Mouse (Mus musculus) layer of hippocampus, adult 9-11 months (tissue): ENCODE measurements around the gene Clock.

Source experiments
- DNase-seq: peaks from one replicate; pipeline ENCODE4 v3.0.0; 2022

Clock gene

GRCm38 (mm10) chr5:76274977-76275376, 29.6 kb downstream of the Clock start:
- DNase-seq = no peak

DNA sequence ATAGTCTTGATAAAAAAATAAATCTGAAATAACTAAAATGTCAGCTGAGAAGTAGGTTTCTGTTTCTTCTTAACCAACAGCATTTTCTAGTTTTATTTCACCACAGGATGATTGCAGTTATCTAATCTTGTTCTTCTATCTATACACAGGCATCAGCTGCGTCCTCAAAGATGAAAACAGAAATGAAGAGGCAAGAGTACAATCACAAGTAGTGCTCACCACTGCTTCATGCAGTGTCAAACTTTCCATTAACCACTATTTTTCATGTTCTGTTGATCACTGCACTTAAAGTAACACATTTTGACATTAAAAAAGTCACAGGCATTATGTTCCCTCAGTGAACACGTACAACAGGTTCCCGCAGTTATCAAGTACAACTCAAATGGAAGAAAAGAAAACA, 53.6 kb downstream of the Clock start:
- no peak for DNase-seq

DNA sequence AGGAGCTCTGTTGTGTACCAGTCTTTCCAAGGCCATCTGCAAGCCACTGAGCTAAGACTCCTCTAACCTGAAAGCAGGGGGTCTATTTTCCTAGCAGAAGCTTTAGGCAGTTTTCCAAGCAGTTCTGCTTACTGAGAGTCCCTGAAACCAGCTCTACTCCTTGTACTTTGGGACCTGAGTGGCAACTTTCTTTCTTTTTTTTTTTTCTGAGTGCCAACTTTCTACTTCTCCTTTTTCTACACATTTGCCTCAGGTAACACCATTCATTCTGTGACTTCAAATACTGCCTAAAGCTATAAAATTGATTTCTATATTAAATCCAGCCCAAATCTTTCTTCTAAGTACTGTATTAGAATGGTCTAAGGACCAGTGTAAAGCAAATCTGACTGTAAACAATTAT, 58.1 kb downstream of the Clock start:
- DNase-seq = no peak

DNA sequence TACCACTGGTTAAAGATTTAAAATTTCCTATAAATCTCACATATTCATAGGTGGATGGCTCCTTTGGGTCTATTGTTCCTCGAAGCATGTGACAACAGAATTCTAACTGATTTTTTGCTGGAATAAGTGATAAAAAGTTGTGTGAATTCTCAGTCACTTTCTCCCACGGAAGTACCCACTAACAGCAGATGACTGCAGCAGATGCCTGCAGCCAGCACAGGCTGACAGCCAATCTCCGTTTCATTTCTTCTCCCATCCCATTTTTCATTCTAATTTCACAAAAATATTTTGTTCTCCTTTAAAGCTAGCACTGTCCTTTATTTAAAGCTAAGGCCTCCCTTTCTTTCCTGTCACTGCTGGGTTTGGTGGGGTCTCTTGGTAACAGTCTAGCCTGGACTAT, 59.2 kb downstream of the Clock start:
- peak; percentile 54 for DNase-seq

- no peak for DNase-seq
These were observed 60.2 kb downstream of the Clock start for GRCm38 (mm10) chr5:76244430-76244829.

DNA sequence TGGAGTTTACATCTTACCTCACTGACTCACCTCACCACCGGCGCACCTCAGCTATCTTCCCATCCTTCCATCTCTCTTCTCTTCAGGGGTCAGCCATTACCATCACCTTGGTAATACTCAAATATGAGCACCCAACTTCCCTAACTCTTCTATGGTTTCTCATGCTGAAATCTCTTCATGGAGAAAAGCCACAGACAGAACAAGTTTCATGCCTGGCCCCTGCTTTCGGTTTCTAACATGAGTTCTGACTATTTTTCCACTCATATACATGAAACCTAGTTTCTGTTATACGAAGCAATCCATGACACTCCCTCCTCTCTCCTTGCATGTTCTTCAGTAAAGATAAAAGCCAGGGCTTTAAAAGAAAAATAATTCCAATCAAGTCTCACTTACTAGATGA, 60.7 kb downstream of the Clock start:
- no peak for DNase-seq

DNA sequence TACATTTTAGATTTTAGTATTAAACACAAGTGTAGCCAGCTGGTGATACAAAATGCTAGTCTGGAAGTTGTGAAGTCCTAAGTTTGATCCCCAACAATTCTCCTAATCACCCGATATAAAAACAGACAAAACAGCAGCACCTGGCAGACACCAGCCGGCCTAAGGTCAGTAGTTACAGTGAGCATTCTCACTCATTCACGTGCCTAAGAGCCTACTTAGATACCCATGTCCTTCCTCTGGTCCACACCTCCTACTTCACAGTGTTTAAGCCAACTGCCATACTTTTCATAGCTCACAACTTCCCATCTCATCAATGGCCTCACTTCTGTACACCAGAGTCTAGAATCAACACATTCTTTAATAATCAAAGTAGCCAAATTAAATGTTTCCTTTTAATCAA, 61.3 kb downstream of the Clock start:
- DNase-seq = no peak

DNA sequence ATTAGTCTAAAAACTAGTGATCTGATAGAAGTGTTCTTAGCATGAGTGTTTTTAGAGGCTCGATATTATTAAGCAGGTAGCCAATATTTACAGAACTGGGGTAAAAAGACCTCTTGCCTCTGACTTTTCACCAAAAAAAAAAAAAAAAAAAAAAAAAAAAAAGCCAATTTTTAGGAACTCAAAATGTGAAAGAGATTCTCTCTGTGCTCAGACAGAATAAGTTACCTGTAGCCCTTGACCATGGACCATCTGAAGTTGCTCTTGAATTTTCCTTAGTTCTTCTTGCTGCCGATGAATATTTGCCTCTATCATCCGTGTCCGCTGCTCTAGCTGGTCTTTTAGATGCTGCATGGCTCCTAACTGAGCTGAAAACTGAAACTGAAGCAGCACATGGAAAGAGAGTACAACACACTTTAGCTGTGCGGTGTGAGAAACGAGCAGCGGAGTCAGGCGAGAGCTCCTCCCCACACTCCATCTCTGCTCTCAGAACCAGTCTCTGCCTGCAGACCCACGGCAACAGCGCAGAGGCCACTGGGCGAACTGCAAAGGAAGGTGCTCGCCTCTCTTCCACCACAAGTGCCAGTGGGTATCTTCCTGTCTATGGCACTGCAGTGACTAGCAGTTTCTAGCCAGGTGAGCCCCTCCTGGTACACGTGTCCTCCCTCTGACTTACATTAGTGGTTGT, 73.3 kb downstream of the Clock start:
- no peak for DNase-seq

DNA sequence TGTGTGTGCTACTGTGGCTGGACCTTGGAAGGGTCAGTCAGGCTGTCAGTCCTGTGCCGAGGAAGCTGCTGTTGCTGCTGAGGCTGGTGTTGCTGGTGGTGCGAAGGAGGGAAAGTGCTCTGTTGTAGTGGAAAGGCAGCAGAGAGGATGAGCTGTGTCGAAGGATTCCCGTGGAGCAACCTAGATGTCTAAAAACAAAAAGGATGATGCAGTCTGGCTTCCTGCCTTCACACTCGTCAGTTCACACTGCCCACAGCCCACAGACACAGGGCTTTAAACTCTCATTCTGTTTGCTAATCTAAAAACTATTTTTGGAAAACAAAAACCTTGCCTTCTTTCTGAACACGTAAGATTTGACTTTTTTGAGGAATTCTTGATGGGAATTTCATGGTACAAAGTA, 87.9 kb downstream of the Clock start:
- no peak for DNase-seq

DNA sequence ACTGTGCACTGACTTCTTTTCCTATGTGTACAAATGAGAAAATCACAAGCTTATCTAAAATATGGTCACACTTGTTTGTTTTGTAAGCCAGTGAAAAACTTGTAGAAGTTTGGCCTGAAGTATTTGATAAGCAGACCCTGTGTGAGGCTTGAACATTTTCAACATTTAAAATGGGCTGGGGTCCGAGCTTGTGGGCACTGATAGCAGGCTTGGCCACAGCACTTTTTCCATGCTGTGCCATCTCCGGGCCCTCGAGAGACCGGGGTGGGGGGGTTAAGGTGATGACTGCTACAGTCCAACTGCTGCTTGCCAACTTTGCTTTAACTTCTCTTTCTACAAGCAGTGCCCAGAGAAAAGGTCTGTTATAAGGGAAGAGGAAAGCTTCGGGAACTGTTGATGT, 96.5 kb downstream of the Clock start:
- DNase-seq = no peak

DNA sequence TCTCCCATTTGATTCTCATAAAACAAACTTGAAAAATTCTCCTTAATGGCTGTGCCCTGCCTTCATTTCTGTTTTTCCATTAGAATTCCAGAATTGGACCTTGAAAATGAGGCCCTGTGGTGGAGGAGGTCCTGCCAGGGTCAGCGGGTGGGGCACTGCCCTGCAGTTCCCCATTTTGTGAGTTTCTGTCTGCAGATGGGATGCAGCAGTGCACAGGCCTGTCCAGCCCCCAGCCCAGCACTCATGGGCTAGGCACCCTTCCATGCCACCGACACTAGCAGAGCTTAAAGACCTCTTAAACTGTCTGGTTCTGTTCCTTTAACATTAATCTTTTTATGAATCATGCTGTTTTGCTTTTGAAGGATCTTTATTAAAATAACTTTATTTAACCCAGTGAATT, 98.7 kb downstream of the Clock start:
- DNase-seq = no peak

- DNase-seq = no peak
These were observed 101.4 kb downstream of the Clock start for GRCm38 (mm10) chr5:76203171-76203570.

DNA sequence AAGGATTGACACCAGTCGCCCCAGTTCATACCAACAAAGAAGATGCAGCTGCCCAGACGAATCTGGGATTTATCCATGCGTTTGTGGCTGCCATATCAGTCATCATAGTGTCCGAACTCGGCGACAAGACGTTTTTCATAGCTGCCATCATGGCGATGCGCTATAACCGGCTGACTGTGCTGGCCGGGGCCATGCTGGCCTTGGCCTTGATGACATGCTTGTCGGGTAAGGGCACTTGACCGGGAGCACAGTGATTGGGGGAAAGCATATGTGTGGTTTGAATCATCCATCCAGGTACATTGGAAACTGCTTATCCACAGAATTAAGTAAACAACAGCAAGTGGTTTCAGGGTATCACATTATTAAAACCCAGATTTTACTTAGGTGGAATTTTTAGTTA, 105.2 kb downstream of the Clock start:
- no peak for DNase-seq

- no peak for DNase-seq
These were observed 110.1 kb downstream of the Clock start for GRCm38 (mm10) chr5:76194377-76194945.

GRCm38 (mm10) chr5:76193075-76193474, 111.5 kb downstream of the Clock start:
- no peak for DNase-seq

- no peak for DNase-seq
These were observed 114.0 kb downstream of the Clock start for GRCm38 (mm10) chr5:76190609-76191008.

DNA sequence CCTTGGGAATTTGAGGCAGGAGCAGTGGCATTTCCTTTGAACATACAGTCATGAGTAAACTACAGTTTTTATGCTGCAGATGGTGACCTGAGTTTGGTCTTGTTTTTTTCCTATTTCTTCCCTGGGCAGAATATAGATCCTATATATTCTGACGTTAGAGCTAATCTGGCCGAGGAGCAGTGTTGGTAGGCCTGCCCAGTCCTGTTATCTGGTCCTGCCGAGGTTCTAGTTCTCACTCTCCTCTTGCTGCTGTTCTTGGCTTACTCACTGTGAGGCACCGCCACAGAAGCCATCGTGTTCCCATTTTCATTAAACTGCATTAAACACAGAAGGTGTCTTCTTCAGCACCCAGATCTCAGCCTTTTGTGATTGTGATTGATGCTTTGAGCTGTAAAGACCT, 116.7 kb downstream of the Clock start:
- DNase-seq = no peak

GRCm38 (mm10) chr5:76184286-76185080, 120.1 kb downstream of the Clock start:
- peak; percentile 44 for DNase-seq

- peak; percentile 94 for DNase-seq
These were observed 120.8 kb downstream of the Clock start, which contains the start of gene Tmem165 for GRCm38 (mm10) chr5:76183750-76184261. Gene Tmem165 (plus strand): TSS chr5:76183880.

DNA sequence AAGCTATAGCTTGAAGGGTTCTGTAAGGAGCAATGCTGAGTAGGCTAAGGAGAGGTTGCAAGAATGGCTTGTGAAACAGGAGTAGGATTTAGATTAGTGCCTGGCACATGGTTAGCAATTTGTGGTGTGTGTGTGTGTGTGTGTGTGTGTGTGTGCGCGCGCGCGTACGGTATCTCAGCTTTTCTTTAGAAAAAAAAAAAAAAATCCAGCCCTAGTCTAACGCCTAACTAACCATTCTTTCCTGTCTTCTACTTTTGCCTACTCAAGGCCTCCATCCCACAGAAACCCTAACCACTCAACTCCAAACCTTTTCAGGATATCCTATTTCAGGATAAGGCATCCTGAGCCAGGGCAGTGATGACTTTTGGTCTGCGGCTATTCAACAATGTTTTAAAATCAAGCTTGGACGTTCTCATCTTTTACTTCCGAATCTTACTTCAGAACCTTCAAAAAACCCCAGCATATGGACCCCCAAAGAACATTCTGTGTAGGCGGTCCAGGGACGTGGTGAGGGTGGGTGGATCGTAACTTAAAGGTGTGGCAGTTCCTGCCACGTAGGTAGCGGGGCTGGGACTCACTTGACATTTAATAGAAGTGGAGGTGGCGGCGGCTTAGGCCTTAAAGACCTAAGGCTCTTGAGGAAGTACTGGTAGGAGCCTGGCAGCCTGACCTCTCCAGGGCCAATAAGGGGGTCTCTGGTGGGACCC, 121.4 kb downstream of the Clock start:
- DNase-seq = no peak

GRCm38 (mm10) chr5:76182326-76182725, 122.3 kb downstream of the Clock start:
- no peak for DNase-seq

DNA sequence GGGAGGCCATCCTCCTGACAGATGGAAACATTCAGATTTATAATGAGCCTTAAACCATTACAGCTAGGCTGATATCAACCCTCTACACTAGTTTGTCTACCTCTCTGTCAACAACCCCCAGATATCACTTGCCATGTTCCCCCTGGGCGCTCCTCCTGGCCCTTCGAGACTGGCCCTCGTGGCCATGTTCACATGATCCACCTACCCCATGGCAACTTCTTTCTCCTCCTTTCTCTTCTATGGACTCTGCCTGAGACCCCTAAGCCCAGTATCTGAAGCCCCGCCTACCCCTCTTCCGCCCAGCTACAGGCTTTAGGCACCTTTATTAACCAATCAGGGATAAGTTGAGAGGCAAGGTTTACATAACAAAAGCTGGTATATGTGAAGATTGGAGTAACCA, 124.8 kb downstream of the Clock start:
- no peak for DNase-seq

DNA sequence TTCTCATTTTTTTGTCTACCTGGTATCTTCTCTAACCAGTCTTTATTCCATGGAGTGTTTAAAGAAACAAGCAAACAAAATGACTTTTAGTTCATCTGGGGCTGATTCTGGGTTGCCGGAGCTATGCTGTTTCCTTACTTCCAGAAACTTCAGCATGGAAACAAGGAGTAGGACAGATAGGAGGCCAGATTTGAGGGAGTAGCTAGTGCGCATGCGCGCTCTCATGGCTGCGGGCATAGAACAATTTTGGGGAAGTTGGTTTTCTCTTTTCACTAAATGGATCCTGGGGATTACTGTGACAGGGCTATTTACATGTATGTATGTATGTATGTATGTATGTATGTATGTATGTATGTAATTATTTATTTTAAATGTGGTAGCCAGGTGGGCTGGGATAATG, 125.4 kb downstream of the Clock start:
- no peak for DNase-seq
